Mouse (Mus musculus) monocyte, adult 5-6 weeks (primary cell): ENCODE measurements around the gene Itgax. TPM values are rescaled to one million over a fixed set of nuclear protein-coding genes. Genes with fewer than 3 reads are reported as not detected.
"Not testable (repeated sequence)": the region's sequence is repeated elsewhere in the genome, so short reads cannot be mapped to it uniquely, and the experiment has no call there.

Experiments
- ATAC-seq: fragments of 153-309, 156-312 bp; replicated peaks from 2 replicates; pipeline ENCODE4 v1.8.0; 2017; ENCODE audit warnings: mild to moderate bottlenecking; ENCODE audit not compliant: low TSS enrichment, insufficient number of reproducible peaks, severe bottlenecking, poor library complexity, low FRiP score
- total RNA-seq: library from RNA; stranded (forward); fragments of 200-1000, 200-491, 200-594 nt; gene quantifications from 3 replicates; pipeline ENCODE4 v1.2.3, GENCODE M21; 2017

Itgax gene
- total RNA-seq, 1 experiment from 2014 or later = 189 TPM

DNA sequence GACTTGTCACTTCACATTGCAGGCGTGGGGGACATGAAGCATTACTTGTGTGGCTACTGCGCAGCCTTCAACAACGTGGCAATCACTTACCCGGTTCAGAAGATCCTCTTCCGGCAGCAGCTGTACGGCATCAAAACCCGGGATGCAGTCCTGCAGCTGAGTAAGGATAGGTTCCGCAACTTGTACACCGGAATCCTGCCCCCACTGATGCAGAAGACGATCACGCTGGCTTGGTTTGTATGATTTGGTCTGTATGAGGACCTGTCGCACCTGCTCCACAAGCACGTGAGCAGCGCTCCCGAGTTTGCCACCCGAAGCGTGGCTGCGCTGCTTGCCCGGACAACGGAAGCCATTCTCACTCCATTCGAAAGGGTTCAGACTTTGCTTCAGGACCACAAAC, 24.7 kb downstream of the Itgax start, which contains the start of gene Itgad:
Gene Itgad (plus strand): TSS at position 301 of the 400 bp plus-strand sequence.
- ATAC-seq = no peak

DNA sequence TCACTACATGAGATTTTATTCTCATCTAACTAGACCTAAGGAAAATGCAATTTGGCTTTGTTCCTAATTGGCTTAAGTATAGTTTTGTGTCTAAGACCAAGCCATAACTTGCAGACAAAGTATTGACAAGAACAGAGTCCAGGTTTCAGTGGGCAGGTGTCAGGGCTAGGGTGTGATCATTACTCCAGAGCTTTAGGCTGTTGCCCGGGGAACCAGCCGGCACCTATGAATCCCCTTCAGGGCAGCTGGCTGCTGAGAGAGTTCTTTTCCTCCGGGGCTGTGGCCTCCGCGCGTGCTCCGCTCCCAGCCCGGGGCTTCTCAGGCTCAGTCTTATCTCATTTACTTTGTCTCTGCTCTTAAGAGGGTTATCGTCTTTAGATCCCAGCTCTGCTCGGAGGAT, 25.6 kb downstream of the Itgax start:
- ATAC-seq = no peak

DNA sequence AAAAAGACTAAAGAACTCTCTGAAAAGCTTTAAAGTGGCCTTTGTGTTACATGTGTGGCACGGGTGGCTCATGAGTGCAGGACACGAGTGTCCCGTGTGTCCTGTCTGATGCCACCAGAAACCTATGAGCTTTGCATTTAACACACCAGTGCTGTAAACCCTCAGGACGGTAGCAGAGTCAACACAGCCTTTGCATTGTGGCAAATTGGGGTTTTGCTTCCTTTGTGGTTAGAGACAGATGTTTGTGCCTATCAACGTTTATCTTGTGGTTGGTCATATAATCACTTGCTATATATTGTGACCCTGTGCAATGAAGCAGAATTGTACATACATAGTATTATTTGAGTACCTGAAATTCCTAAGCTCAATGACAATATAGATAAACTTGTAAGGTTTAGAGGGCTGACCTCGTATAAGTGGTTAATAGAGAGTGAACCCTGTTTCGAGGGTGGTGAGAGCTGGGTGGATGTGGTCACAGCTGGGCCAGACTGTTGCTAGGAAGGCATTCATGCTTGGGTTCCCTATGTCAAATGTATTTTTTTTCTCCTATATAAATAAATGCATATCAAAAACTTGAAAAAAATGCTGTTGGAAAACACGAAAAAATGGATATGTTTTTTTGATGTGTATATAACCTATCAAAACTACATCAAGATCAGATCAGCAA, 29.5 kb downstream of the Itgax start:
- not testable (repeated sequence) for ATAC-seq

DNA sequence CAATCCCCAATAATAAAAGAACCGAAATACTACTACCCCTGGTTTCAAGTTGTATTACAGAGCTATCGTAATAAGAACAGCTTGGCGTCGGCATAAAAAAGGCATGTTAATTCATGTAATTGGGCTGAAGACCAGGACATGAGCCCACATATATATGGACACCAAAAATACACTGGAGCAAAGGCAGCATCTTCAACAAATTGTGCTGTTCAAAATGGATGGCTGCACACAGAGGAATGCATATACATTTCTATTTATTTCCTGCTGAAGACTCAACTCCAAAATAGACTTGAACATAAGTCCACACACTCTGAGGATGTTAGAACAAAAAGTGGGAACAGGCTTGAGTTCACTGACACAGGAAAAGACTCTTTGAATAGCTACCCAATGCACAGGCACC, 34.7 kb downstream of the Itgax start:
- no peak for ATAC-seq

DNA sequence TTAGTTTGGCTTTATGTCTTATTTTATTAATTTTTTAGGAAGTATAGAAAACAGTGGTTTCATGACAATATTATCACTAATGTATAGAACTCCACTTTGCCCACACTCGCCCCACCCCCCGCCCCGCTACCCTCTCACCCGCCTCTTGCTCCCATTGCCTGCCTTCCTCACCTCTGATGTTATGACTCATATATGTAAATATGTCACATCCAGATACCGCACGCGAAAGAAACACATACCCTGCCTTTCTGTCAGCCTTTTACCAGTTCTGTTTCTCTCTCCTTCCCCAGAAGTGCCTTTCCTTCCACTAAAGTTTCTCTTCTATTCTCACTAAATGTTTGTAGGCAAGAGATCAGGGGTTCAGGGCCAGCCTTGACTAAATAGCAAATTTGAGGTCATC, 37.0 kb downstream of the Itgax start:
- no peak for ATAC-seq

DNA sequence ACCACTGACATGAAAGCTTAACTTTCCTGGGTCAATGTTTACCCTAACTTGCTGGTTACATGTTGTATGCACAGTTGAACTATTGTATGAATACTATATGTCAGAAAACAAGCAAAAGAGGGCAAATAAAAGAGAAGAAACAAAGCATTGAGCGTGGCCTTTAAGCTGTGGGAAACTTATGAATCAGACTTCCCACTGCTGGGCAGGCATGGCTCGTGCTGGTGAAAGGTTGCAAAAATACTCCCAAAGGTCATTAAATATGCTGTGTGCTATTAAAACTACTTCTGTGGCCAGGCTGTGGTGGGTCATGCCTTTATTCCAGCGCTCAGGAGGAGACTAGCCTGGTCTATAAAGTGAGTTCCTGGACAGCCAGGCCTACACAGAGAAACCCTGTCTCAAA, 40.6 kb downstream of the Itgax start:
- 0 out of 2 replicates have a peak, but pooled peaks have one; percentile 53 for ATAC-seq

DNA sequence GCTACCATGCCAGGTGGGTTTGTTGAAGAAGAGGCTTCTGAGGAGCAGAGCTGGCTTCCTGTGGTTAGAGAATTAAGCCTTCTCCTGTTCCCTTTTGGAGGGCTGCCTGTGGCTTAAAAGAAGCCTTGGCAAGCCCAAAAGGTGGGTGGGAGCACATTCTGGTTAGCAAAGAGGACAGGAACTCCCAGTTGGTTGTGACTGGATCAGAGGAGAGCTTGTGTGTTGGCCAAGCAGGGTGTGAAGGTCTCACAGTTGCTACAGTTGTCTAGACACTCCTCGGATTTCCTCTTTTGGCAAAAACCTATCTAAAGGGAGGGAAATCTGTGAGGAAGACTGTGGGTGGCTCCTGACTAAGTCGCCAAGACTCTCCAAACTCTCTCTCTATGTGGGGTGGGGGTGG, 49.0 kb downstream of the Itgax start:
- ATAC-seq = no peak

DNA sequence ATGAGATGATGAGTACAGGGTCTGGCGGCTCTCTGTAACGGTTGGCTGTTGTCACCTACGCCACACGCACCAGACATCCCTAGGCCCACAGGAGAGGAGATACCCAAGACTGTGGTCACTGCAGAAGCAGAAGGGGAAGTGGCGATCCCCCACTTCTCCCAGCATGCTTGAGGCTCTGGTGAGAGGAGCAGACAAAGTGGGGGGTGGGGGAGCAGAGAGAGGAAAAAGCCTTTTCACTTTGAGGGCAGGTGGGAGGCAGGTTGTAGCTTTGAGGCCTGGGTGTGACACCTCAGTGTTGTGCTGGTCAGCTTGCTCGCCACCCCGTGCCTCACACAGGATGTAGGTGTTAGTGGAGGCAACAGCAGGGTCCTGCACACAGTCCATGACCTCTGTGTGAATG, 50.8 kb downstream of the Itgax start:
- ATAC-seq = peak; percentile 69

DNA sequence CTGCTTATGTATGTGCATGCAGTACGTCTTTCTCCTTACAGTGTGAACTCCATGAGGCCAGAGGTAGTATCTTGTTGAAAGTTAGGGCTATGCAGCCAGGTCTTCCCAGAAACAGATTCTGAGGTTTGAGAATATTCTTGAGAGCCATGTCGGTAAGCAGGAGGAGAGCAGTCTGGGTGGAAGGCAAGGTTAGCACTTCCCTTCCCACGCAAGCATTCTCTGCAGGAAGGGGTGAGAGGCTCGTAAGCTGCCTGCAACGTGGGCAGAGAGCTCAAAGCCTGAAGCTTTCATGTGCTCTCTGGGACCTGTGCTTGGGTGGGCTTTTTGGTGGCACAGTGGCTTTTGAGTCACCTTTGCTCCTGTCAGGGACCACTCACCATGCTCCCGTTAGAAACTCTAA, 51.2 kb downstream of the Itgax start:
- ATAC-seq = no peak

DNA sequence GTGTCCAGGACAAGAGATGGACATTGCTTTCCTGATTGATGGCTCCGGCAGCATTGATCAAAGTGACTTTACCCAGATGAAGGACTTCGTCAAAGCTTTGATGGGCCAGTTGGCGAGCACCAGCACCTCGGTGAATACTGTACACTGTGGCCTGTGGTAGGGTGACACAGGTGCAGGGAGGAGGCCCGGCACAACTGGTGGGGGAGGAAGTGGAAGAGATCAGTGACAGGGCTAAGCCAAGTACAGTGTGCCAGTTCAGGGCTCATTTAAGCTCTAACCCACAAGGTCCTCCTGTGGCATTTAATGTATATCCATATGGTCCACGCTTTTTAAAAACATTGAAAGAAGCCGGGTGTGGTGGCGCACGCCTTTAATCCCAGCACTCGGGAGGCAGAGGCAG, 52.3 kb downstream of the Itgax start:
- ATAC-seq = no peak

Other genes starting within 250 kb of the Itgax start
- gene Prss53, start 238.6 kb upstream of the Itgax start, total RNA-seq = 0.75 TPM in 1 of 3 replicates, not detected in the others
- not detected in 3 replicates for gene Gm21974, start 234.1 kb upstream of the Itgax start, total RNA-seq
- 1.4 to 3.6 TPM (median 2.3 TPM) in 3 replicates for gene Vkorc1, start 233.9 kb upstream of the Itgax start, total RNA-seq
- 10.0 to 27.5 TPM (median 12.5 TPM) in 3 replicates for gene Bckdk, start 225.5 kb upstream of the Itgax start, total RNA-seq
- gene Kat8, start 217.0 kb upstream of the Itgax start, total RNA-seq = 48.9 to 58.0 TPM (median 55.2 TPM) in 3 replicates
- not detected in 3 replicates for gene Prss8, start 199.4 kb upstream of the Itgax start, total RNA-seq
- 1.1 TPM in 2 of 3 replicates, not detected in the other for gene Prss36, start 182.8 kb upstream of the Itgax start, total RNA-seq
- 85.2 to 172 TPM (median 110 TPM) in 3 replicates for gene Fus, start 162.1 kb upstream of the Itgax start, total RNA-seq
- 65.7 to 90.8 TPM (median 79.5 TPM) in 3 replicates for gene Pycard, start 135.7 kb upstream of the Itgax start, total RNA-seq
- gene Trim72, start 125.6 kb upstream of the Itgax start, total RNA-seq = 0.68 TPM in 1 of 3 replicates, not detected in the others
- 419 to 520 TPM (median 447 TPM) in 3 replicates for gene Itgam, start 66.9 kb upstream of the Itgax start, total RNA-seq
- gene Gm49368, start 66.9 kb upstream of the Itgax start, total RNA-seq = 33.7 to 34.7 TPM in 2 of 3 replicates, not detected in the other
- gene Itgad, start 24.8 kb downstream of the Itgax start, total RNA-seq = 2.1 to 7.5 TPM (median 5.6 TPM) in 3 replicates
- gene Cox6a2, start 76.8 kb downstream of the Itgax start, total RNA-seq = 3.0 TPM in 1 of 3 replicates, not detected in the others
- gene Armc5, start 107.8 kb downstream of the Itgax start, total RNA-seq = 9.1 to 14.9 TPM (median 11.6 TPM) in 3 replicates
- gene 9130023H24Rik, start 108.5 kb downstream of the Itgax start, total RNA-seq = 4.9 to 6.2 TPM (median 5.5 TPM) in 3 replicates
- gene Tgfb1i1, start 117.3 kb downstream of the Itgax start, total RNA-seq = 0.21 to 1.2 TPM in 2 of 3 replicates, not detected in the other
- gene Slc5a2, start 136.1 kb downstream of the Itgax start, total RNA-seq = 0.75 TPM in 1 of 3 replicates, not detected in the others
- 6.9 to 17.5 TPM (median 8.1 TPM) in 3 replicates for gene BC017158, start 168.6 kb downstream of the Itgax start, total RNA-seq